Mouse (Mus musculus): ENCODE measurements at regions not wholly inside any gene's neighbourhood (a gene's known extent, or its start where the extent isn't known, plus 50 kb on each side); places are given as distances from the start of the nearest gene placed in this dataset.

DNA sequence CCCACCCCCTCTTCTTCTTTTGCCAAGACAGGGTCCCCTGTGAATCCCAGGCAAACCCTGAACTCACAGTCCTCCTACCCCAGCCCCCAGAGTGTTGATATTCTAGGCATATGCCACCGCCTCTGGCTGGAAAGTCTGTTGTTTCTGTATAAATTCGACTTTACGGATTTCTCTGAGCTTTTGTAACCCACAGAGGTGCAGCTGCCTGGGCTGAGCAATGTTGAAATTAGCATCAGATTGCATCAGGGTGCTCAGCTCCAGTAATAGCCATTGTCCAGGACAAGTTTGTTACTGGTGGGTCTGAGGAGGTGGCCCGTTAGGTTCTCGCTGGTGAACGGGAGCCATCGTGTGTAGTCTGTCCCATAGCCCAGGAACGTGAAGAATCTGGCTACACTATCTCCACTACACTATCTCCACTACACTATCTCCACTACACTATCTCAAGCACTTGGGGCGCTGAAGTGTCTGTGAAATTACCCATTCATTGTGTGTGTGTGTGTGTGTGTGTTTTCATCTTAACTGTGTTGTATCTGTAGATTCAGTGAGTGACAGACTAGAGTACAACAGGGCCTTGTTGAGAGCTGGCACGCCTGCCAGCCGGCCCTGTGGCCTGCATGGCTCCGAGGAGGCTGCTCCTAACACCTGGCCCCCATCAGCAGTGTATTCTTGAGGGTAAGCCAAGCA, 92.4 kb upstream of the Hnrnpk start:
- DNase-seq, result no peak

DNA sequence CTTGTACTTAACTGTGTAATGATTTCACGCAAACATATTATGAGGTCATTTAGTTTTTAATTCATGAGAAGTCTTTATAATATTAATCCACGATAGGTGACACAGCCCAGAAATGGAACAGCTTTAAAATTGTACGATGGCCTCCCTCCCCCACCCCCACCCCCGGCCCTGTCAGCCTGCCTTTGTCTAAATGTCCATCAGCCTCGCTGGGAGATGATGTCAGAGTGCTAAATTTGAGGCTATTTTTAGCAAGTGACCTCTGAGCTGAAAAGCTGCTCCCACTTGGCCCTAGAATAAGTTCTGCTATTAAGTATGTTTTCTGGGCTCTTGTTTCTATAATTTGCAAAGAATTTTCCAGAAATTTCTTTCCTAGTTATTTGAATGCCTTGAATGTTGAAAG, 91.6 kb upstream of the Hnrnpk start:
- no peak for DNase-seq

DNA sequence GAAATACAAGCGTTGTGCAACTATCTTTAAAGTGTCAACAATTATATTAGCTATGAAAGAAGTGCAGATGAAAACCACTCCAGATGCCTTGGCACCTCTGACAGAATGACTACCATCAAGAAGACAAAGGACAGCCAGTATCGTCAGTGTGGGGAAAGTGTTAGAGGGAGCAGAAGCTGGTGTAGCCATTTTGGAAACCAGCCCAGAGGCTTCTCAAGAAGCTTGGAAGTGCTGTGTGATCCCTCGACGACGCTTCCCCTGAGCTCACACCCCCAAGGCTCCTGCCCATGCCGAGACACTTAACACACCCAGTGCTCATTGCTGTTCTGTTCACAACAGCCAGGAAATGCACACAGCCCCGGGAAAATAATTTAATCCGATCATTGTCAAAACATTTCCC, 87.7 kb upstream of the Hnrnpk start:
- no peak for DNase-seq

DNA sequence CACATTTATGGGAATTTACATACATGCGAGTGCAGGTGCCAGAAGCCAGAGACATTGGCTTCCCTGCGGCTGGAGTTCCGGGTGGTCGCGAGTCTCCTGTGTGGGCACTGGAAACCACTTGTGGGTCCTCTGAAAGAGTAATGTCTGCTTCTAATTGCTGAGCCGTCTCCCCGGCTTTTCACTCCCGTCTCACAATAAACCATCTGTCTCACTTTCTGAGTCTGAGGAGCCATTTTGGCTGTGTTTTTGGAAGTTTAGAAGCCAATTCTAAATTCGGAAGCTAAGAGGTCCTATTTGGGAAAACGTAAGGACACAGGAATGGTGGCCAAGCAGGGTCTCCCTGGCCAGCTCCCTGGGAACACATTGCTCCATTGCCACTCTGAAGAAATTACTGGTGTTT, 81.9 kb upstream of the Hnrnpk start:
- no peak for DNase-seq

DNA sequence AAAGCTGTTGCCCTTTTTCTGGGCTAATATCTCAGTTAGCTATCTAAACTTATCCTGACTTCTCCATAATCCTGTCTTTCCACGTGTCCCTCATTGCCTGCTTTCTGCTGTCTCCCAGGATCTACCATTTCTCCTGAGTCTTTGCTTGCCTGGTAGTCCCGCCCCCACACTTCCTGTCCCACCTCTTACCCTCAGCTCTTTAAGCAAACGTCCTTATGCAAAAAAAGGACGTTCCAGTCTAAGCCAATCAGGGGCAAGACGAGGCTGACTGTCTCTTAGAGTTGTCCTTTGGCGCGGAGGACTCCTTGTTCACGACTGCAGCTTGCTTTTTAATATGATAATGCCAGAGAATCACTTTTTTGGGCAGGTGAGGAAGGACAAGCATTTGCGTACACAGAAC, 79.6 kb upstream of the Hnrnpk start:
- no peak for DNase-seq

DNA sequence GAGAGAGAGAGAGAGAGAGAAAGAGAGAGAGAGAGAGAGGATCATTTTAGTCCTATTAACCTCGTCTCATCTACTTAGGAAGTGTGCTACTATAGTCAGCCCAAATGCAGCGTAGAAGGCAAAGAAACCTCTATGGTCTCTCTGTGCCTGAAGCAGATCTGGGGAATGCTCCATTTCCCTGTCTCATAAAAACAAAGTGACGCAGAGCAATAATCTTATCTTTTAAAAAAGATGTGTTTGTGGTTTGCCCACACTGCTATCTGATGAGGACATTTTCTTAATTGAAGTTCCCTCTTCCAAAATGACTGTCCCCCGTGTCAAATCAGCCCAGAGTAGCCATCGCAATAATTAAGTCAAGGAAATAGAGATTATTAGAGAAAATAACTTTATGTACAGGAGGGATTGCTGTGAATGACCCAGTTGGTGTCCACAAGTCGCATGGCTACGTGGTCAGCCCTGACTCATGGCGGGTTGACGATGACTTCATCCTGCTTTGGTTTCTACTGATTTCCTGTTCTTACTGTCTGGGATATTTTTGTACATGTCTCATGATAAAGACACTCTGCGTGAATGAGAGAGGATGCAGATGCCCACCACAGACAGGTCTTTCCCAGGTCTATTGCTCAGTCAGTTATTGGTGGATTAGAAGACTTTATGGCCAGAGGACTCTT, 77.9 kb upstream of the Hnrnpk start:
- DNase-seq, result no peak

DNA sequence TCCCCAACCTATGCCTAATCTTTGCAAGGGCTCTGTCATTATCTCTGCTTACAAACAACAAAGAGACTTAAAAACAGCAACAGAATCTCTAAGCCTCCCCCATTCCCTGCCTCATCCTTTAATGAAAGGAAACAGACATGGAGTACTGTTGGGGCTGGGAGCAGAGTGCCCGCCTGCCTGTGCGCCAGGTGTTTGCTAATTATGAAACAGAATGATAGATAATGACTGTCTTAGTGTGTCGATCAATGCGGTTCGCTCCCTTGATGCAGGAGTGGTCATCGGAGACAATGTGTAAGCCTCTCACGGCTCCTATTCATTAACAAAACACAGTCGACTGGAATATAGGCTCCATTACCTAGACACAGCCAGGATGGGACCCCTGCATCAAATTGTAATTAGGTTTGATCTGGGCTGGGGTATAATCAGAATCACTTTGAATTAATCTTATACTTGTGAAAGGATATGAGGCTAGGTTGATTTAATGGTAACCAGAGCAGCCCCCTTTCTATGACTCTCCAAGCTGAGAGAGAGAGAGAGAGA, 77.3 kb upstream of the Hnrnpk start:
- no peak for DNase-seq

DNA sequence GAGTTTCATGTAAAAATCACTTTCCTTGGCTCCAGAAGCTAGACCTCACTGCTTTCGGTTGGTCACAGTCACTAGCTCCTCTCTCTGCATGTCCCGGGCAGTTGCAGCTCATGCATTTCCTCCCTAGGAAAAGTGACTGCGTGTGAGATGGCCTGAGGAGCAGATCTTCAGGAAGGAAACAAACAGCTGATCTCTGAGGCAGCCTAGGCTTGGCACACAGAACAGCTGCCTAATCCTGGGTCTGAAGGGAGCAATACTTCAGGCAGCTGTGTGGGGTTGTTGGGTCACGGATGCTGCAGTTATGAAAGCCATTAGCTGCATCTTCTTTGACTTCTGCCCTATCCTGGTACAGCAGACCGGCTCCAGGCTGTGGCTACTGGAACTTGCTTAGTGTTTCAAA, 75.3 kb upstream of the Hnrnpk start:
- DNase-seq, result peak; percentile 15

DNA sequence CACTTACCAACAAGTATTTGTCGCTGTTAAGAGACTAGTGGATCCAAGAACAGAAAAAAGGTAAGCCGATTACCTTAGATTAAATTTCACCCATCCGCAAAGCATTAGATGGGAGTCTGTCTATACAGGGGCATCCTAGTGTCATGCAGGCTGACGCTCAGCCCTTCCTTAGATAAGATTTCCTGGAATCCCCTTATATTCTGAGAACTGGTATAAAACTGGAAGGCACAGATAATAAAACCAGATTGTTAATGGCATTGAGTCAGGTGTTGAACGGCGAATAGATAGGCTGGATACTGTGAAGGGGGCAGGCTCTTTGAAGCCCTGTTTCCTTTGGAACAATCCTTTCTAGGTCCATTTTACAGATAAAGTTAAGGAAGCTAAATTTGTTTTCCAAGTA, 74.1 kb upstream of the Hnrnpk start:
- DNase-seq, result no peak

DNA sequence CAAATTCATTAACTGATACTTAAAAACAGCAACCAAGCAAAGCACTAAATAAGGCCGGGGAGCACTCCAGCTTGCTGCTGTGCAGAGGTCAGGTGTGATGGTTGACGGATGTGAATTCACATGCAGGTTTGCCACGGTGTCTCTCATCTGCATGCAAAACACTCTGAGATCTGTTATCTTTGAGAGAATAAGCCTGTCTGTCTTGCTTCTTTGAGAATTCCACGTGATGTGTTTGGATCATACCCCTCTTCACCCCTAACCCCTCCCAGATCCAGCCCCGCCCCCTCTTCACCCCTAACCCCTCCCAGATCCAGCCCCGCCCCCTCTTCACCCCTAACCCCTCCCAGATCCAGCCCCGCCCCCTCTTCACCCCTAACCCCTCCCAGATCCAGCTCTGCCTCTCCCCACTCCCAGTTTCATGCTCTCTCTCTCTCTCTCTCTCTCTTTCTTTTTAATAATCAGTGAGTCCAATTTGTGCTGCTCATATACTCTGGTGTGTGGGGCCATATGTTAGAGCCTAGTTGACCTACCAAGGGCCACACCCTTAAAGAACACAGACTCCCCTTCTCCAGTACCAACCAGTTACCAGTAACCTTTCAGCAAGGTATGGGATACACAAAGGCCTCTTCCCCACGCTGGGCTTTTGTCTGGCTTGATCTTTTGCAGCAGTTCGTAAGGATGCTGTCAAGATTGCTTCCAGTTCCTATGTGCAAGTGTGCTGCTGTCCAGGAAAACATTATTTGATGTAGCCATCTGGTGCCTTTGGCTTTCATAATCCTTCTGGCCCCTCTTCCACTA, 73.1 kb upstream of the Hnrnpk start:
- DNase-seq, result no peak

DNA sequence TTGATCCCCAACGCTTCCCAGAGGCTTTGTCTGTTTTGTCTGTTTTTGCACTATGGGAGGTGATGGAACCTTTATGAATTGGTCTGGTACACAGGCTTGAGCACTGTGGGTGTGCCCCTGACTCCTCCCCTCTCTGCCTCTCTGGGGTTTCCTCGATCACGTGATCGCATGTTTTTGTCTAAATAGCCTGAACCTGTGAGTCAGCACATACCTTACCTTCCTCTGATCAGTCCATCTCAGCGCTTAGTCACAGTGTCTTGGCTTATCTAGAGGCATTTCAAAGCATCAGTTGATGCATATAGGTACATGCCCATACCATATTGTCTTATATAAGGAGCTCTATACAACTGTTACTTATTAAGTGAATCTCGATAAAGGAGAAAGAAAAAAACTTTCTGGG, 72.4 kb upstream of the Hnrnpk start:
- no peak for DNase-seq

DNA sequence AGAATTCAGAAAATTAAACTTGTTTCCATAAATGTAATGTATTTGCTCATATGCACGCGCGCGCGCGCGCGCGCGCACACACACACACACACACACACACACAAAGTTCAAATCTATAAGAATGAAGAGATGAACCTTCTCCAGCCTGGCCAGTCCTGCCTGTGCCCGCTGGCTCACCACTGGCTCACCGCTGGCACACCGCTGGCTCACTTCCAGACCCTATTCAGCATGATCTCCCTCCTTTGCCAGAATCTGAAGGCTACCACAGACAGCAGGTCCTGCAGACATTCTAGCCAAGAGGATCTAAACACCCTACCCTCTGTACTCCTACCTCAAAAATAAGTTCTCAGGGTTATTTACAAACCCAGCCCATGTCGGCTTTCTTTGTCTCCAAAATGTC, 69.3 kb upstream of the Hnrnpk start:
- no peak for DNase-seq

DNA sequence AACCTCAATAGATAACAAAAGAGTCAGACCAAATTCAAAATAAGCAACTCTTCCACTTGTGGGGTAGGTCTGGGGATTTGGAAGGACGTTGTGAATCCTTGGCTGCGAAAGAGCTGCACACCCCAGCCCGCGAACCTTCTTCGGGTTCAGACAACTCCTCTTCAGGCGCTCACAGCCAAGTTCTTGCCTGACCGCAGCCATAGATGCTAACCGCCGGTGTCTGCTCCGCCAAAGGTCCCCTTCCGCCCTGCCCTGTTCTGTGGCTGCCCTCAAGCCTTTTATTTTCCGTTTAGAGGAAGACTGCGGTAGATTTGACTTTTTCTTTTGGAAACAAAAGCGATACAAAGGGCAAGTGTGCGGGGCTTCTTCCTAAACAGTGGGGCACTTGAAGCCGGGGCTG, 68.6 kb upstream of the Hnrnpk start:
- DNase-seq, result no peak

DNA sequence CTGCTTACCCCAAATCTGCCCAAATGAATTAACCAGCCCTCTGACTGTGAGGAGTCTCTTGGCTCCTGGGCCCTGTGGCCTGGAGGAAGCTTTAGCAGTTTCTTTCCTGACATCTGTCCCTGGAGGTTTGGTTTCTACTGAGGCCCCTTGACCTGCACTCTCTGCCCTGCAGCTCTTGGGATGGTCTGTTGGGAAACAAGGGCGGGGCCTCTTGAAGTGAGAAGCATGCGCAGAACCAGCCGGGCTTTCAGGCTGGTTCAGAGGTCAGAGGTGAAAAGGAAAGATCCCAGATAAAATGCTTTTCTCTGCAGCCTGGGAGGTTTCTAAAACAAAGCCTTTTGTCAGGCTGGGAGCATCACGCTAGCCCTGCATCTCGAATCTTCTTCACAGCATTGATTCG, 66.6 kb upstream of the Hnrnpk start:
- peak; percentile 26 for DNase-seq

DNA sequence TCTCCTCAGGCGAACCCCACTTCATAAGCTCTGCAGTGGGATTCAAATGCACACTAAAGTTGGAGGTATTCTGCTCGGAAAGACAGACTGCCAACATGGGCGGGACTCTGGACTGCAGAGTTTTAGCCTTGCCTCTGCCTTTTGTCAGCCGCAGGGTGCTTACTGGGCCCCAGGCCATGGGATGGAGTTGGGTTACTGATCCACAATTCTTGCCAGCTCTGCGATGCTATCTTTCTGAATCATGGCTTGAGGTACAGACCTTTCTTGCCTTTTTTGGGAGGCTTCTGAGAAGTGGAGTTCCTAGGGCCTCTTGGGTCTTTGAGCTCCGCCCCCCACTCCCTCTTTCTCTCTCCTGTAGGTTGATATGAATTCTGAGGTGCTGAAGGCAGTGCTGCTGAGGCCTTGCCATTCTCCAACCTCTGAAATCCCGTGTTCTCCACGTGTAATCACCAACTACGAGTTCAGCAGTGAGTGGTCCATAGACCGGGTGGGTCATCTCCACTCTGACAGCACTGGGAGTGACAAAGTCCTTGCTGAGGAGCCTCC, 64.0 kb upstream of the Hnrnpk start:
- no peak for DNase-seq

DNA sequence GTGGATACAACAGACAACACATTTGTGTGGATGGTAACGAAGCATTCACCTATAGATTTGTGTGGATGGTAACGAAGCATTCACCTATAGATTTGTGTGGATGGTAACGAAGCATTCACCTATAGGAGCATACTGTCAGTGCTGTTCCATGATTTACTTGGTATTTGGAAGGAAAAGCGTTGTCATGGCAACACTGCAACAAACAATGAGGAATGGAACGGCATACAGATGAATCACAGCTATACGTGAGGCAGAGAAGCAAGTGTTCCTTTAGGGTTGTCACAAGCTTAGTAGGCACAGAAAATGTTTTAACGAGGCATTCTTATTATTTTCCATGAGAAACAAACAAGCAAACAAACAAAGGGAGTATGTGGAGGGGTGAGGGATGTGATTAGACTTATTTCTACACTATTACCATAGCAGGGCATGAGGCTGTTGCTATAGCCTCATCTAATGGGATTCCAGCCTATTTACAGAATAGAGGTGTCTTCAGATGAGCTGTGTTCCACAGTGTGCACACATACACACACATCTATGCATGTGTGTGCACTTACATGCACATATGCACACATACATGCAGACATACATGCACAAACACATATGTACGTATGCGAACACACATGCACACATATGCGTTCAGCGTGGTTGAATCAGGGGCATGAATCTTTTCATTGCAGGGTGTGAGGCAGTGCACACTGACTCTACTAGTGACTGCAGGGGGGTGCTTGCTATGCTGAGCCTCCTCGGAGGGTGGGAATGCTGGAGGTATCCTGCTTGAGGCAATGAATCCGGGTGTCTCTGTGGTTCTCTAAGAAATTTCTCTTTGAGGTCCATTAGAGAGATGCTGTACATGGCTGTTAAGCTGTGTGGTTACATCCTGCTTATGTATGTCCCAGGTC, 62.3 kb upstream of the Hnrnpk start:
- no peak for DNase-seq

Measured in kidney, adult 11 months (tissue).